Mouse (Mus musculus): ENCODE measurements around the gene Zmiz1. TPM values are rescaled to one million over a fixed set of nuclear protein-coding genes. Genes with fewer than 3 reads are reported as not detected.

The Zmiz1 gene
- total RNA-seq, 2 experiments from 2014 or later: 67.0 to 78.5 TPM

GRCm38 (mm10) chr14:25456666-25457433 lies 2.1 kb upstream of the Zmiz1 start:
- DNase-seq: peak; percentile 47

- DNase-seq: peak; percentile 99
Observed at GRCm38 (mm10) chr14:25457434-25457957, 1.5 kb upstream of the Zmiz1 start.

- DNase-seq: peak; percentile 38
Observed at GRCm38 (mm10) chr14:25458111-25459015, 622 bp upstream of the Zmiz1 start.

GRCm38 (mm10) chr14:25459394-25459997 lies 511 bp downstream of the Zmiz1 start:
- peak; percentile 84 for DNase-seq

GRCm38 (mm10) chr14:25459998-25460800 lies 1.2 kb downstream of the Zmiz1 start:
- DNase-seq: peak; percentile 78

- DNase-seq: peak; percentile 71
Observed at GRCm38 (mm10) chr14:25460801-25461675, 2.1 kb downstream of the Zmiz1 start.

- DNase-seq: no peak
Observed at GRCm38 (mm10) chr14:25461676-25462385, 2.8 kb downstream of the Zmiz1 start.

GRCm38 (mm10) chr14:25462975-25463374 lies 4.0 kb downstream of the Zmiz1 start:
- no peak for DNase-seq

- DNase-seq: peak; percentile 49
Observed at GRCm38 (mm10) chr14:25463919-25464318, 4.9 kb downstream of the Zmiz1 start.

GRCm38 (mm10) chr14:25464611-25465307 lies 5.8 kb downstream of the Zmiz1 start:
- DNase-seq: no peak

- no peak for DNase-seq
Observed at GRCm38 (mm10) chr14:25466361-25466760, 7.4 kb downstream of the Zmiz1 start.

- DNase-seq: peak; percentile 32
Observed at GRCm38 (mm10) chr14:25467911-25468668, 9.1 kb downstream of the Zmiz1 start.

GRCm38 (mm10) chr14:25468891-25469529 lies 10.0 kb downstream of the Zmiz1 start:
- DNase-seq: no peak

- no peak for DNase-seq
Observed at GRCm38 (mm10) chr14:25470224-25470805, 11.3 kb downstream of the Zmiz1 start.

GRCm38 (mm10) chr14:25471035-25471434 lies 12.1 kb downstream of the Zmiz1 start:
- DNase-seq: no peak

- DNase-seq: peak; percentile 37
Observed at GRCm38 (mm10) chr14:25472096-25472861, 13.3 kb downstream of the Zmiz1 start.
